Mouse (Mus musculus): ENCODE data around the gene Irf8.

GRCm38 (mm10) chr8:120723025-120723424, 13.1 kb upstream of the Irf8 start:
- TF ChIP-seq CTCF (IDR thresholded peaks at IDR 0.05; ENCODE audit: low read depth), result peak; percentile 58
- TF ChIP-seq EP300 (IDR thresholded peaks at IDR 0.05; ENCODE audit: low read depth), result no peak
